Mouse (Mus musculus) thymus, postnatal 14 days (tissue): ENCODE data around the gene Prr36.
"Not testable (repeated sequence)": the region's sequence is repeated elsewhere in the genome, so short reads cannot be mapped to it uniquely, and the experiment has no call there.

Experiments
- DNase-seq: peaks from one replicate; pipeline ENCODE4 v3.0.0; 2021

Gene Prr36

GRCm38 (mm10) chr8:4216791-4217621 is at the start of gene Prr36:
Gene Prr36, minus strand, starts transcription at chr8:4217459.
- DNase-seq = peak; percentile 39

- no peak for DNase-seq
Measured at GRCm38 (mm10) chr8:4265160-4265914, 48.1 kb upstream of the Prr36 start.

GRCm38 (mm10) chr8:4263105-4263791 is 46.0 kb upstream of the Prr36 start:
- DNase-seq = no peak

- DNase-seq = no peak
Measured at GRCm38 (mm10) chr8:4259805-4260170, 42.5 kb upstream of the Prr36 start.

- DNase-seq = peak; percentile 99
Measured at GRCm38 (mm10) chr8:4259125-4259804, 42.0 kb upstream of the Prr36 start, which contains the start of gene Ctxn1. Gene Ctxn1, minus strand, starts transcription at chr8:4259274.

GRCm38 (mm10) chr8:4258678-4259077 is 41.4 kb upstream of the Prr36 start:
- DNase-seq = no peak

- peak; percentile 88 for DNase-seq
Measured at GRCm38 (mm10) chr8:4258233-4258632, 41.0 kb upstream of the Prr36 start.

GRCm38 (mm10) chr8:4257350-4257749 is 40.1 kb upstream of the Prr36 start:
- no peak for DNase-seq

- no peak for DNase-seq
Measured at GRCm38 (mm10) chr8:4256911-4257310, 39.7 kb upstream of the Prr36 start.

- not testable (repeated sequence) for DNase-seq
Measured at GRCm38 (mm10) chr8:4255471-4255870, 38.2 kb upstream of the Prr36 start.

GRCm38 (mm10) chr8:4254001-4254400 is 36.7 kb upstream of the Prr36 start:
- DNase-seq = no peak

- peak; percentile 97 for DNase-seq
Measured at GRCm38 (mm10) chr8:4252934-4253841, 35.9 kb upstream of the Prr36 start, which contains the start of gene Snapc2. Gene Snapc2, plus strand, starts transcription at chr8:4253080.

GRCm38 (mm10) chr8:4252116-4252760 is 35.0 kb upstream of the Prr36 start:
- no peak for DNase-seq

- DNase-seq = peak; percentile 88
Measured at GRCm38 (mm10) chr8:4250306-4250970, 33.2 kb upstream of the Prr36 start.

GRCm38 (mm10) chr8:4249213-4249612 is 32.0 kb upstream of the Prr36 start:
- no peak for DNase-seq

- no peak for DNase-seq
Measured at GRCm38 (mm10) chr8:4247951-4248540, 30.8 kb upstream of the Prr36 start, which contains the start of gene Tgfbr3l. Gene Tgfbr3l, plus strand, starts transcription at chr8:4248214.

- DNase-seq = no peak
Measured at GRCm38 (mm10) chr8:4247241-4247640, 30.0 kb upstream of the Prr36 start.

- DNase-seq = no peak
Measured at GRCm38 (mm10) chr8:4245737-4246136, 28.5 kb upstream of the Prr36 start.

GRCm38 (mm10) chr8:4245061-4245460 is 27.8 kb upstream of the Prr36 start:
- DNase-seq = no peak
